In genomic region chr1:53740077-53740776, GRCm38 (mm10) we compare ENCODE assay signal across 3 mouse cellular contexts. TPM values are rescaled to one million over a fixed set of nuclear protein-coding genes. Genes with fewer than 3 reads are reported as not detected.
"Had no signal": no experiment of that assay in that cellular context is flagged by ENCODE, and none has a peak within 500 bp of the region (broad histone marks: within the 10 kb centered on the region; RNA-seq: fewer than 3 reads in every experiment).

No protein-coding gene starts in this region.

RNA-seq across cellular contexts. Expression of gene Dnah7a, which starts 33.6 kb away (rescaled TPM):
- total RNA-seq: liver, adult 2 months; megakaryocyte-erythroid progenitor cell, adult 5-6 weeks had no signal
- polyA plus RNA-seq: liver, adult 2 months; liver, embryonic 14.5 days had no signal
